Mouse (Mus musculus): ENCODE measurements around the gene Rab3ip. TPM values are rescaled to one million over a fixed set of nuclear protein-coding genes. Genes with fewer than 3 reads are reported as not detected.

Gene Rab3ip
- polyA plus RNA-seq, 1 experiment from 2014 or later = 36.0 TPM

DNA sequence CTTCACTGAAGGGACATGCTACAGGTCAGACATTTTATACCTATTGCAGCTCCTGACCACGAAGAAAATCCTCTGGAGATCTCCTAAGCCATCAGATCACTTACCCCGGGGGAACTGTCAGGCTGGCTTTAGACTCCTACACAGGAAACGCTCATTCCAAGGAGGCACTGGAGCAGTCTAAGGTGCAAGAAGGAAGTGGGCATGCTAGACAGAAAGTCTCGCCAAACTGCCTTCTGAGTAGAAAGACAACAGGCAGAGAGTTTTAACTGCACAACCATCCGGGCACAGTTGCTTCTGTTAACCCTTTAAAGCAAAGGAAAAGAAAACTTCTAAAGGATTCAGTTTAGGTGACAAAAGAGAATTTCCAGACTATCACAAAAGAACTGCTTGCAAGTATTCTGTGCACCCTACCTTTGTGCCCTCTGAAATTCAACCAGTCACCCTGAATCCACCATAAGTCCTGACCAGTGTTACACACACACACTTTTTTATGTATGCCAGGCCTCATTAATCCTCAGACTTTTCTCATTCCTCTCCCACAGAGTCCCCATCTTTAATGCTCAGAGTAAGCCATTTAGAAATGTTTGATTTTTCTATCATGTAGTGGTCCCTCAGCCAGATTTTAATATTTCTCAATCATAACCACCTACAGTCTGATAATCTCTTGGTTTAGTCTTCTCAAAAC lies 7.4 kb upstream of the Rab3ip start:
- H3K36me3 ChIP-seq = no peaks in the 10 kb centered on the region
- ATAC-seq (ENCODE audit: insufficient number of reproducible peaks, low FRiP score, low TSS enrichment, low read depth) = no peak
- no peak overlapping the region for H3K27ac ChIP-seq (replicated peaks)
- no peak overlapping the region for H3K9ac ChIP-seq
- H3K4me3 ChIP-seq (replicated peaks) = no peak overlapping the region
- no peaks in the 10 kb centered on the region for H3K9me3 ChIP-seq (replicated peaks)
- no peak overlapping the region for H3K4me2 ChIP-seq (replicated peaks)
- H3K4me1 ChIP-seq = no peaks in the 10 kb centered on the region
- 21% methylated on average over 5 of the region's 5 CpGs for WGBS
- H3K27me3 ChIP-seq = no peaks in the 10 kb centered on the region

DNA sequence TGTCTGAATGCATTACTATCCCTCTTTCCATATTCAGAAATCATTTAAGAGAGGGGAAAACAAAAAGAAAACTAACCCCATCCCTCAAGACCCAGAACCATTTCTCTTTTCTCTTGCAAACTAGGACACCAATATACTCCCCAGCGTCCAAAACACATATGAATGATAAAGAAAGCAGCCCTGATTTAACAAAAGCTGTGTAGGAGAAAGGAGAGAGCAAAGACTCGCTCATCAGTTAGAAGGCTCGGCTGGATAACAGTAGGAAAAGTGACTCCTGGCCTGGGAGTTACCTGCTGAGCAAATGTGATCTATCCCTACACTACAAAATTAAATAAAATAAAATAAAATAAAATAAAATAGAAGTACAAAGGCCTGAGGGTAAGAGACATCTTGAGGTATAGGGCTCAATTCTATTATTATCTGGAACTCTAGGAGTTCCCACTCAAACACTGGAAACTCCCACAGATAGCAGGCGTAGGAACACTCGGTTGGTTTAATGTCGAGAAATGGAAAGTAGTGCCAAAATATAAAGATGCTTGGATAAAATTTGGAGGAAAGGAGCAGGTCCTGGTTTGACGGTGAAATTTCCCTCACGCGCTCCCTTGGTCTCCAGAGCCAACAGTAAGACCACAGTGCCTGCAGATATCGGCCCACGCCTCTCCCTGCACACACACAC lies 6.1 kb upstream of the Rab3ip start:
- Histone ChIP-seq H3K4me3 (replicated peaks) (no peak overlapping the region), H3K36me3 (no peaks in the 10 kb centered on the region), H3K9me3 (replicated peaks) (no peaks in the 10 kb centered on the region), H3K9ac (no peak overlapping the region), H3K27ac (replicated peaks) (no peak overlapping the region), H3K4me1 (no peaks in the 10 kb centered on the region), H3K27me3 (no peaks in the 10 kb centered on the region), H3K4me2 (replicated peaks) (no peak overlapping the region)
- WGBS = 92% methylated on average over 11 of the region's 11 CpGs
- ATAC-seq (ENCODE audit: insufficient number of reproducible peaks, low FRiP score, low TSS enrichment, low read depth) = no peak

GRCm38 (mm10) chr10:116955191-116955590 lies 4.6 kb upstream of the Rab3ip start:
- Histone ChIP-seq H3K27ac (replicated peaks) (no peak overlapping the region), H3K9me3 (replicated peaks) (no peaks in the 10 kb centered on the region), H3K27me3 (no peaks in the 10 kb centered on the region), H3K4me2 (replicated peaks) (no peak overlapping the region), H3K9ac (no peak overlapping the region), H3K4me1 (0 out of 2 replicates have a peak, but pooled peaks cover 3% of the 10 kb centered on the region), H3K36me3 (no peaks in the 10 kb centered on the region), H3K4me3 (replicated peaks) (no peak overlapping the region)
- 66% methylated on average over 6 of the region's 6 CpGs for WGBS
- no peak for ATAC-seq (ENCODE audit: insufficient number of reproducible peaks, low FRiP score, low TSS enrichment, low read depth)

DNA sequence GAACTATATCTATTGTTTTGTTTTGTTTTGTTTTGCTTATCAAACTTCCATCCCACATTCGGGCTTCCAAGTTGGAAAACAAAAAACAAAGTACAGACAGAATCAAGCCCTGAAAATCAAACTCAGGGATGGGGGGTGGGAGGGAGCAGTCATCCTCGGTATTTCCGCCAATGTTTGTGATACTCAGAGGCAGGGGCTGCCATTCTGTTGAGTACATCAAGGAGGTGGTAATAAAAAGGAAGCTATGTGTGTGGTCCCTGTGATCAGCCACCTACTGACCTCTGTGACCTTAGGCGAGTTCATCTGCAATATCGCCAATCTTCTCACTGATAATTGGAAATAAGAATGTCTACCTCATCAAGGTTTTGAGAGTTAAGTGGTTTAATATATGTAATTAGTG lies 317 bp upstream of the Rab3ip start:
- 23% methylated on average over 5 of the region's 5 CpGs for WGBS
- H3K4me1 ChIP-seq = peaks cover 21% of the 10 kb centered on the region
- no peaks in the 10 kb centered on the region for H3K9me3 ChIP-seq (replicated peaks)
- peak overlapping the region; percentile 80 for H3K4me3 ChIP-seq (replicated peaks)
- H3K36me3 ChIP-seq = no peaks in the 10 kb centered on the region
- H3K4me2 ChIP-seq (replicated peaks) = peak overlapping the region; percentile 76
- no peak overlapping the region for H3K27ac ChIP-seq (replicated peaks)
- H3K27me3 ChIP-seq = no peaks in the 10 kb centered on the region
- no peak for ATAC-seq (ENCODE audit: insufficient number of reproducible peaks, low FRiP score, low TSS enrichment, low read depth)
- H3K9ac ChIP-seq = no peak overlapping the region

- Histone ChIP-seq H3K36me3 (no peaks in the 10 kb centered on the region), H3K4me1 (peaks cover 21% of the 10 kb centered on the region), H3K27me3 (no peaks in the 10 kb centered on the region), H3K4me3 (replicated peaks) (peak overlapping the region; percentile 80), H3K9ac (peak overlapping the region; percentile 70), H3K4me2 (replicated peaks) (peak overlapping the region; percentile 76), H3K27ac (replicated peaks) (peak overlapping the region; percentile 88), H3K9me3 (replicated peaks) (no peaks in the 10 kb centered on the region)
- under 1% methylated on average over 44 of the region's 44 CpGs for WGBS
- ATAC-seq (ENCODE audit: insufficient number of reproducible peaks, low FRiP score, low TSS enrichment, low read depth) = peak; percentile 24; the same call in 1 of the 2 replicates
Measured at GRCm38 (mm10) chr10:116949111-116950008, 1.2 kb downstream of the Rab3ip start.

DNA sequence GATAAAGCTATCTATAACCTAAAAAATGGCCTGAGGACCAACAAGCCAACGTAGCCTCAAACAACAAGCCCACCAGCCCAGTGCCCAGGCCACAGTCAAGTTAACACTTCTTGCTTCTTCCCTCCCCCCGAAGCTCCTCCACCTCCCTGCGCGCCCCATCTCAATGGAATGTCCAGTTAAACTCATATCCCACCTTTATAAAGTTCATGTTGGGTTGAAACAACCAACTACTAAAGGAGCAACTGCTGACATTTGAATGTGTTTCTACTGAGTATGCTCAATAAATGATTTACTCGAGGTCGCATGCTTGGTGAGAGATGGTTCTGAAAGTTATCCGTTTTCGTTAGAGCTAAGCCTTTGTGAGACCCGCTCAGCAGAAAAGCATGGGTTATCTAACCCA lies 2.2 kb downstream of the Rab3ip start:
- Histone ChIP-seq H3K4me2 (replicated peaks) (peak overlapping the region; percentile 76), H3K4me1 (peaks cover 21% of the 10 kb centered on the region), H3K4me3 (replicated peaks) (peak overlapping the region; percentile 80), H3K27me3 (no peaks in the 10 kb centered on the region), H3K27ac (replicated peaks) (no peak overlapping the region), H3K9me3 (replicated peaks) (no peaks in the 10 kb centered on the region), H3K36me3 (no peaks in the 10 kb centered on the region), H3K9ac (no peak overlapping the region)
- WGBS = 69% methylated on average over 9 of the region's 9 CpGs
- ATAC-seq (ENCODE audit: insufficient number of reproducible peaks, low FRiP score, low TSS enrichment, low read depth) = no peak

GRCm38 (mm10) chr10:116944940-116945339 lies 5.6 kb downstream of the Rab3ip start:
- H3K9me3 ChIP-seq (replicated peaks) = no peaks in the 10 kb centered on the region
- H3K4me3 ChIP-seq (replicated peaks) = no peak overlapping the region
- WGBS = 66% methylated on average over 10 of the region's 10 CpGs
- H3K4me2 ChIP-seq (replicated peaks) = no peak overlapping the region
- no peak for ATAC-seq (ENCODE audit: insufficient number of reproducible peaks, low FRiP score, low TSS enrichment, low read depth)
- no peak overlapping the region for H3K9ac ChIP-seq
- peaks cover 18% of the 10 kb centered on the region for H3K4me1 ChIP-seq
- H3K27ac ChIP-seq (replicated peaks) = no peak overlapping the region
- H3K27me3 ChIP-seq = no peaks in the 10 kb centered on the region
- H3K36me3 ChIP-seq = peaks cover 9% of the 10 kb centered on the region; the same call in 1 of the 2 replicates

- H3K9me3 ChIP-seq (replicated peaks) = no peaks in the 10 kb centered on the region
- 86% methylated on average over 3 of the region's 3 CpGs for WGBS
Measured at GRCm38 (mm10) chr10:116944144-116944543, 6.4 kb downstream of the Rab3ip start.

GRCm38 (mm10) chr10:116943025-116943424 lies 7.5 kb downstream of the Rab3ip start:
- Histone ChIP-seq H3K36me3 (peaks cover 22% of the 10 kb centered on the region), H3K9ac (no peak overlapping the region), H3K27ac (replicated peaks) (no peak overlapping the region), H3K4me1 (peaks cover 4% of the 10 kb centered on the region), H3K4me3 (replicated peaks) (no peak overlapping the region), H3K9me3 (replicated peaks) (no peaks in the 10 kb centered on the region), H3K27me3 (no peaks in the 10 kb centered on the region), H3K4me2 (replicated peaks) (no peak overlapping the region)
- WGBS = 85% methylated on average over 6 of the region's 6 CpGs
- no peak for ATAC-seq (ENCODE audit: insufficient number of reproducible peaks, low FRiP score, low TSS enrichment, low read depth)

More at GRCm38 (mm10) chr10:116944144-116944543, 6.4 kb downstream of the Rab3ip start:
- Histone ChIP-seq H3K9ac (no peak overlapping the region), H3K27me3 (no peaks in the 10 kb centered on the region), H3K4me2 (replicated peaks) (no peak overlapping the region), H3K27ac (replicated peaks) (no peak overlapping the region), H3K4me3 (replicated peaks) (no peak overlapping the region), H3K4me1 (peaks cover 15% of the 10 kb centered on the region), H3K36me3 (peaks cover 11% of the 10 kb centered on the region)
- no peak for ATAC-seq (ENCODE audit: insufficient number of reproducible peaks, low FRiP score, low TSS enrichment, low read depth)

GRCm38 (mm10) chr10:116935028-116935427 lies 15.5 kb downstream of the Rab3ip start:
- no peaks in the 10 kb centered on the region for H3K27me3 ChIP-seq
- no peaks in the 10 kb centered on the region for H3K4me1 ChIP-seq
- ATAC-seq (ENCODE audit: insufficient number of reproducible peaks, low FRiP score, low TSS enrichment, low read depth) = no peak
- no peak overlapping the region for H3K27ac ChIP-seq (replicated peaks)
- H3K4me3 ChIP-seq (replicated peaks) = no peak overlapping the region
- 77% methylated on average over 12 of the region's 12 CpGs for WGBS
- no peak overlapping the region for H3K9ac ChIP-seq
- peaks cover 45% of the 10 kb centered on the region for H3K36me3 ChIP-seq
- no peak overlapping the region for H3K4me2 ChIP-seq (replicated peaks)
- no peaks in the 10 kb centered on the region for H3K9me3 ChIP-seq (replicated peaks)

DNA sequence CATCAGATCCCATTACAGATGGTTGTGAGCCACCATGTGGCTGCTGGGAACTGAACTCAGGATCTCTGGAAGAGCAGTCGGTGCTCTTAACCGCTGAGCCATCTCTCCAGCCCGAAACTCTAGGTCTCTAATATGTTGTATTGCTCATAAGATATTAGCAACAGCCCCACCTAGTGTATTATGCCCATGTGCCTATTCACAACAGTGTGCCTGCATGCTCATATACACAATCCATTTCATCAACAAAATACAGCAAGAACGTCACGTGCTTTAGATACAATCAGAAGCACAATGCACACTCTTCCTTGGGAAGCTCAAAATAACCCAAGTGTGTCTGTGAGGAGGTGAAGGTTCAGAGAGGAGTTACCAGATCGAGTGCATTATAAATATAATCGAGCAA lies 16.8 kb downstream of the Rab3ip start:
- no peak overlapping the region for H3K4me3 ChIP-seq (replicated peaks)
- no peaks in the 10 kb centered on the region for H3K9me3 ChIP-seq (replicated peaks)
- no peak overlapping the region for H3K9ac ChIP-seq
- WGBS = 86% methylated on average over 7 of the region's 7 CpGs
- peaks cover 41% of the 10 kb centered on the region for H3K36me3 ChIP-seq
- H3K27me3 ChIP-seq = no peaks in the 10 kb centered on the region
- no peaks in the 10 kb centered on the region for H3K4me1 ChIP-seq
- no peak overlapping the region for H3K27ac ChIP-seq (replicated peaks)
- no peak overlapping the region for H3K4me2 ChIP-seq (replicated peaks)
- ATAC-seq (ENCODE audit: insufficient number of reproducible peaks, low FRiP score, low TSS enrichment, low read depth) = no peak
